Mouse (Mus musculus) G1E (cell line): ENCODE results near the gene Gm28051.

ENCODE experiments used
- CTCF ChIP-seq: IDR thresholded peaks from 2 replicates; pipeline ENCODE4 v1.5.1; 2012; ENCODE audit warnings: low read depth, low read length, inconsistent platforms, mixed read lengths
- GATA1 ChIP-seq: IDR thresholded peaks from 2 replicates; pipeline ENCODE4 v1.6.1; 2012; ENCODE audit warnings: borderline replicate concordance, low read length, inconsistent platforms, mixed read lengths
- POLR2AphosphoS5 ChIP-seq: IDR thresholded peaks from 2 replicates; pipeline ENCODE4 v1.6.1; 2012; ENCODE audit warnings: low read depth, low read length, inconsistent platforms; ENCODE audit not compliant: insufficient replicate concordance

DNA sequence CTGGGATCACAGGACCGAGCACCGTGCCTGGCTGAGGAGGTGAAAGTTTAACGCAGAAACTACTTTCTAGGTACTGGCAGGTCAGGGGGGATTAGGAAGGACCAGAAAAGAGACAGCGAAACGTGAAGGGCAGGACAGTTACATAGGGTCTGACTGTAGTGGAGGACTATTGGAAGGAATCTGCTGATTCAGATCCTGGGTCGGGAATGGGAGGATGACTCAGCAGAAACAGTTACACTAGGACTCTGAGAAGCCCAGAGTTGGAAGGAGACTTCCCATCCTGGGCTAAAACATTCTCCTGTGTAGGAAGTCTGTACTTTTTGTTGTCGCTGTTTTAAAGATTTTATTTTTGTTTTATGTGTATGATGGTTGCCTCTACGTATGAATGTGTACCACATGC lies 14.0 kb upstream of the Gm28051 start:
- TF ChIP-seq POLR2AphosphoS5 = no peak
- TF ChIP-seq CTCF = no peak
- no peak for TF ChIP-seq GATA1
